Mouse (Mus musculus) midbrain, embryonic 10.5 days (tissue): ENCODE results near the gene Idnk. TPM values are rescaled to one million over a fixed set of nuclear protein-coding genes. Genes with fewer than 3 reads are reported as not detected.

Experiments
- DNase-seq: peaks from one replicate; pipeline ENCODE4 v3.0.0-alpha.2; 2017; ENCODE audit warnings: low spot score
- H3K27ac ChIP-seq: fragments of 300-500 bp; sonication (generic); replicated peaks from 2 replicates; pipeline ENCODE4 v1.5.1; 2016; ENCODE audit warnings: mild to moderate bottlenecking
- H3K27me3 ChIP-seq: fragments of 300-500 bp; sonication (generic); 2 replicates; pipeline ENCODE4 v1.6.1; 2016; ENCODE audit warnings: low read depth, mild to moderate bottlenecking; ENCODE audit not compliant: poor library complexity, severe bottlenecking
- H3K36me3 ChIP-seq: fragments of 300-500 bp; sonication (generic); 2 replicates; pipeline ENCODE4 v1.6.1; 2016; ENCODE audit warnings: mild to moderate bottlenecking, moderate library complexity
- H3K4me1 ChIP-seq: fragments of 300-500 bp; sonication (generic); 2 replicates; pipeline ENCODE4 v1.6.1; 2016
- H3K4me3 ChIP-seq: fragments of 300-500 bp; sonication (generic); 2 replicates; pipeline ENCODE4 v1.5.1; 2016; ENCODE audit warnings: mild to moderate bottlenecking, moderate library complexity
- H3K9me3 ChIP-seq: fragments of 300-500 bp; sonication (generic); replicated peaks from 2 replicates; pipeline ENCODE4 v1.6.1; 2016; ENCODE audit warnings: mild to moderate bottlenecking
- WGBS: fragments of 180-500 bp; shearing (Covaris S2); methylation state at CpG from one replicate; pipeline ENCODE4 v1.1.7; 2016; 5-methylcytosine and 5-hydroxymethylcytosine counted together
- polyA plus RNA-seq: library from polyadenylated mRNA; unstranded; fragments of >200 nt; fragmentation: Nextera tagmentation; extraction: Ambion mirVana; gene quantifications from 2 replicates; pipeline ENCODE4 v1.2.1, GENCODE M21; 2016

Gene Idnk
- polyA plus RNA-seq, 1 experiment from 2014 or later = 56.1 TPM

GRCm38 (mm10) chr13:58149629-58150028 lies 7.8 kb upstream of the Idnk start:
- WGBS = 88% methylated on average over 3 of the region's 3 CpGs
- Histone ChIP-seq H3K27ac (no peak overlapping the region), H3K4me3 (no peak overlapping the region)

DNA sequence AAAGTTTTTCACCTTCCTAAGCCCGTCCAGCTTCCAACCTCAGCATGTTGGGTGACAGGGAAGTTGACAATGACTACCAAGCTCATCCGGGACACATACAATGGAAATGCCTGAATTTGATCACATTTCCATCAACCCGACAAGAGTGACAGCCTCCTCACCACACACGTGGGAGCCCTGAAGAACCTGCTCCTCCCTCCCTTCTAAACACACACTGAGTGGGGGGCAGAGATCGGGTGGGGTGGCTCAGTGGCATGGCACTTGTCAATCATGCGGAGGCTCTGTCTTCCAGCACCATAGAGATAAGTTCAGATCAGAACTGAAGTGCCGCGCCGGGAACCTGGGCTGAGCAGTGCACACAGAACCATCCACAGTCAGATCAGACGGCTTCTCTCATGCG lies 7.0 kb upstream of the Idnk start:
- Histone ChIP-seq H3K4me3 (no peak overlapping the region), H3K4me1 (peaks cover 14% of the 10 kb centered on the region; the same call in 1 of the 2 replicates), H3K9me3 (peaks cover 8% of the 10 kb centered on the region; the same call in 1 of the 2 replicates), H3K27ac (no peak overlapping the region), H3K36me3 (no peaks in the 10 kb centered on the region), H3K27me3 (no peaks in the 10 kb centered on the region)
- WGBS = 82% methylated on average over 11 of the region's 11 CpGs
- no peak for DNase-seq

More at GRCm38 (mm10) chr13:58149629-58150028, 7.8 kb upstream of the Idnk start:
- no peaks in the 10 kb centered on the region for H3K36me3 ChIP-seq
- no peak for DNase-seq
- peaks cover 14% of the 10 kb centered on the region; the same call in 1 of the 2 replicates for H3K4me1 ChIP-seq
- no peaks in the 10 kb centered on the region for H3K27me3 ChIP-seq
- peaks cover 8% of the 10 kb centered on the region; the same call in 1 of the 2 replicates for H3K9me3 ChIP-seq

DNA sequence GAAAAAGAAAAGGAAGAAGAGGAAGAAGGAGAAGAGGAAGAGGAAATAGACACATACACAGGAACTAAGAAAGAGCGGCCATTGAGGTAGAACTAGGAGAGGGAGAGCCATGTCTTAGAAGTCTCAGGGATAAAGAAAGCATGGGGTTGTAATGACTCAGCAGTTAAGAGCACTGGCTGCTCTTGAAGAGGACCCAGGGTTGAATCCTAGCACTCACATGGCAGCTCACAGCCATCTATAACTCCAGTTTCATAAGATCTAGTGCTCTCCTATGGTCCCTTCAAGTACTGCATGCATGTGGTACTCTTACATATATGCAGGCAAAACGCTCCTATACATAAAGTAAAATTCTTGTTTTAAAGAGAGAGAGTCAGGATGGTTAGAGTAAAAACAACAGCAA lies 1.4 kb upstream of the Idnk start:
- 84% methylated on average over 2 of the region's 2 CpGs for WGBS
- Histone ChIP-seq H3K4me3 (no peak overlapping the region), H3K27me3 (0 out of 2 replicates have a peak, but pooled peaks cover 4% of the 10 kb centered on the region), H3K9me3 (peaks cover 1% of the 10 kb centered on the region; the same call in 1 of the 2 replicates), H3K4me1 (peaks cover 23% of the 10 kb centered on the region), H3K27ac (no peak overlapping the region), H3K36me3 (peaks cover 16% of the 10 kb centered on the region)
- DNase-seq = no peak

DNA sequence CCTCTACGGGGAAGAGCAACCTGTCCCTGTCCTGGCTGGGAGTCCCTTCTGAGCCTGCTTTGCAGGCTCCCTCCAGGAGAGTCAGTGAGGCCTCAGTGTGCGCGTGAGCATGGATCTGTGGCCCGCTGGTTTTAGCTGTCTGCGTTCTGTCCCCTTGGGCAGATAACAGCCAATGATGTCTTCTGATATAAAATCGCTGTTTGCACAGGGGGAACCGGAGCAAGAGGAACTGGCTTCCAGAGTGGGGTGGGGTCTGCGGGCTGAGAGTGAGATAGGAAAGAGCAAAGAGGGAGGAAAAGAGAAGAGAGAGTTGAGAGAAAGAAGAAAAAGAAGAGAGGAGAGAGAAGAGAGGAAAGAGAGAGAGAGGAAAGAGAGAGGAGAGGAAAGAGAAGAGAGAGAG lies 413 bp upstream of the Idnk start:
- Histone ChIP-seq H3K27ac (peak overlapping the region; percentile 87), H3K4me3 (peak overlapping the region; percentile 94), H3K36me3 (peaks cover 26% of the 10 kb centered on the region), H3K4me1 (peaks cover 23% of the 10 kb centered on the region), H3K27me3 (0 out of 2 replicates have a peak, but pooled peaks cover 4% of the 10 kb centered on the region), H3K9me3 (peaks cover 9% of the 10 kb centered on the region)
- no peak for DNase-seq
- 25% methylated on average over 8 of the region's 8 CpGs for WGBS

DNA sequence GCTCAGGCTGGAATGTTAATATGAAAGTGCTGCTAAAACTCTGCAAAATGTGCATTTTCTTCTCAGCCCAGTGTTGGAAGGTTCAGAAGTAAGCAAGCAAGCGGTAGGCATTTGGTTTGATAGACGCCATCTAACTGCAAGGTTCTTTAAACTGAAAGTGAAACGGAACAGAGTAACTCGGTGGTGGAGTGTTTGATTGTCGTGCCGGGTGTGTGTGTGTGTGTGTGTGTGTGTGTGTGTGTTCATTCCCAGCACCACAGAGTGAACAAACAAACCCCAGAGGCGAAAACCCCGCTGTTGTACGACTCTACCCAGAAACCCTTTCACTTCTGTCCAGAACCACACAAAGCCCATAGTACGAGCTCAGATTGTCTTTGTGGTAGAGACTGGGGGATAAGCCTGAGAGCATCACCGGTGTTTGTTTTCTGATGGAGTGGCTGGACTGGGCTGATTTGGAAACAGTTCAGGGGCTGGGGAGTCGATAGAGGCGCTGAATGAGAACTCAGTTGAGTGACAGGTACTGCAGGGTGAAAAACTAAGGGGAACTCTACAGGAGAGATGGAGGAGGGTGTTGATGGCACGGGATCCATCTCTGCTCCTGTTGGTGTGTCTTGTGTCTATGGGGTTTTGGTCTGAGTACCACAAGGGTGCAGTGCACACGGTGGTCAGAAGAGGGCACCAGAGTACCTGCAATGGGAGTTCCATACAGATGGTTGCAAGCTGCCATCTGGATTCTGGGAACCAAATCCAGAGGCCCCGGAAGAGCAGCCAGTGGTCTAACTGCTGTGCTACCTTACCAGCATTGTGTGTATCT lies 857 bp downstream of the Idnk start:
- peaks cover 36% of the 10 kb centered on the region for H3K36me3 ChIP-seq
- DNase-seq = peak; percentile 86
- WGBS = 13% methylated on average over 16 of the region's 16 CpGs
- peak overlapping the region; percentile 87 for H3K27ac ChIP-seq
- H3K27me3 ChIP-seq = 0 out of 2 replicates have a peak, but pooled peaks cover 4% of the 10 kb centered on the region
- peaks cover 9% of the 10 kb centered on the region for H3K9me3 ChIP-seq
- peak overlapping the region; percentile 94 for H3K4me3 ChIP-seq
- peaks cover 23% of the 10 kb centered on the region for H3K4me1 ChIP-seq

- no peak for DNase-seq
- H3K36me3 ChIP-seq = peaks cover 56% of the 10 kb centered on the region
- 0 out of 2 replicates have a peak, but pooled peaks cover 4% of the 10 kb centered on the region for H3K27me3 ChIP-seq
- peaks cover 11% of the 10 kb centered on the region for H3K9me3 ChIP-seq
- H3K4me3 ChIP-seq = no peak overlapping the region
- 93% methylated on average over 15 of the region's 15 CpGs for WGBS
- no peak overlapping the region for H3K27ac ChIP-seq
- H3K4me1 ChIP-seq = peaks cover 23% of the 10 kb centered on the region
These were observed 3.3 kb downstream of the Idnk start for GRCm38 (mm10) chr13:58160761-58161160.

- peaks cover 63% of the 10 kb centered on the region for H3K36me3 ChIP-seq
- H3K4me1 ChIP-seq = peaks cover 12% of the 10 kb centered on the region
- H3K27ac ChIP-seq = no peak overlapping the region
- no peak for DNase-seq
- H3K4me3 ChIP-seq = no peak overlapping the region
- no peaks in the 10 kb centered on the region for H3K27me3 ChIP-seq
- peaks cover 11% of the 10 kb centered on the region for H3K9me3 ChIP-seq
- 96% methylated on average over 12 of the region's 12 CpGs for WGBS
These were observed 5.9 kb downstream of the Idnk start for GRCm38 (mm10) chr13:58163343-58163742.

GRCm38 (mm10) chr13:58168119-58168518 lies 10.7 kb downstream of the Idnk start:
- DNase-seq = no peak
- peaks cover 61% of the 10 kb centered on the region for H3K36me3 ChIP-seq
- 0 out of 2 replicates have a peak, but pooled peaks cover 2% of the 10 kb centered on the region for H3K9me3 ChIP-seq

GRCm38 (mm10) chr13:58176105-58176504 lies 18.7 kb downstream of the Idnk start:
- peaks cover 89% of the 10 kb centered on the region for H3K36me3 ChIP-seq
- DNase-seq = no peak
- H3K9me3 ChIP-seq = no peaks in the 10 kb centered on the region
- 94% methylated on average over 3 of the region's 3 CpGs for WGBS
- H3K4me3 ChIP-seq = no peak overlapping the region
- H3K4me1 ChIP-seq = no peaks in the 10 kb centered on the region
- no peak overlapping the region for H3K27ac ChIP-seq
- H3K27me3 ChIP-seq = no peaks in the 10 kb centered on the region

More at GRCm38 (mm10) chr13:58168119-58168518, 10.7 kb downstream of the Idnk start:
- Histone ChIP-seq H3K4me3 (no peak overlapping the region), H3K27me3 (no peaks in the 10 kb centered on the region), H3K4me1 (peaks cover 10% of the 10 kb centered on the region), H3K27ac (no peak overlapping the region)

GRCm38 (mm10) chr13:58177511-58178208 lies 20.2 kb downstream of the Idnk start:
- no peak for DNase-seq
- 94% methylated on average over 9 of the region's 9 CpGs for WGBS
- Histone ChIP-seq H3K36me3 (peaks cover 98% of the 10 kb centered on the region), H3K9me3 (no peaks in the 10 kb centered on the region), H3K27ac (no peak overlapping the region), H3K4me1 (no peaks in the 10 kb centered on the region), H3K4me3 (no peak overlapping the region), H3K27me3 (no peaks in the 10 kb centered on the region)

GRCm38 (mm10) chr13:58181607-58182551 lies 24.4 kb downstream of the Idnk start:
- WGBS = 93% methylated on average over 14 of the region's 14 CpGs
- H3K36me3 ChIP-seq = peaks cover 91% of the 10 kb centered on the region
- H3K27ac ChIP-seq = no peak overlapping the region
- H3K27me3 ChIP-seq = no peaks in the 10 kb centered on the region
- H3K4me3 ChIP-seq = no peak overlapping the region
- no peaks in the 10 kb centered on the region for H3K4me1 ChIP-seq
- DNase-seq = no peak
- H3K9me3 ChIP-seq = no peaks in the 10 kb centered on the region

GRCm38 (mm10) chr13:58184111-58184510 lies 26.7 kb downstream of the Idnk start:
- 95% methylated on average over 3 of the region's 3 CpGs for WGBS
- H3K4me3 ChIP-seq = no peak overlapping the region
- H3K4me1 ChIP-seq = 0 out of 2 replicates have a peak, but pooled peaks cover 6% of the 10 kb centered on the region
- H3K9me3 ChIP-seq = no peaks in the 10 kb centered on the region
- H3K27me3 ChIP-seq = no peaks in the 10 kb centered on the region
- H3K36me3 ChIP-seq = peaks cover 90% of the 10 kb centered on the region
- DNase-seq = no peak
- H3K27ac ChIP-seq = no peak overlapping the region
